ENCODE assay signal across 8 mouse cellular contexts in the genomic region with DNA sequence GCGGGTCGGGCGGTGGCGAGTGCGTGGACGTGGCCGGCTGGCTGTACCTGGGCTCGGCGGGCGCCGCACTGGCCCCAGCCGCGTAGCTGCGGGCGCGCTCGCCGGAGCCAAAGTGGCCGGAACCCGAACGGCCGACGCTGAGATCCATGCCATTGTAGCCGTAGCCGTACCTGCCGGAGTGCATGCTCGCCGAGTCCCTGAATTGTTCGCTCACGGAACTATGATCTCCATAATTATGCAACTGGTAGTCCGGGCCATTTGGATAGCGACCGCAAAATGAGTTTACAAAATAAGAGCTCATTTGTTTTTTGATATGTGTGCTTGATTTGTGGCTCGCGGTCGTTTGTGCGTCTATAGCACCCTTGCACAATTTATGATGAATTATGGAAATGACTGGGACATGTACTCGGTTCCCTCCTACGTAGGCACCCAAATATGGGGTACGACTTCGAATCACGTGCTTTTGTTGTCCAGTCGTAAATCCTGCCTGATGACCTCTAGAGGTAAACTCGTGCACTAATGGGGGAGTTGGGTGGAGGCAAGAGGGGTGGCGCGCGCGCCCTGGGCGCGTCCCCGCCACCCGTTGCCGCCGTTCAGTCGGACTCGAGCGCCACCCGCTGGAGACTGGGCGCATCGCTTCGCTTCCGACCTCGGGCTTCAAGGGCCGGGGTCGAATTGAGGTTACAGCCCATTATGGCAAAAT. TPM values are rescaled to one million over a fixed set of nuclear protein-coding genes. Genes with fewer than 3 reads are reported as not detected.
DNase-seq lines count a peak whose midpoint lies in the region; ATAC-seq and TF ChIP-seq lines count a peak whose summit lies in the region.

A gene (minus strand): TSS at position 538 of the 703 bp plus-strand sequence.

- H3K9me3 ChIP-seq in lung, embryonic 15.5 days, result no peaks in the 10 kb centered on the region
- no peaks in the 10 kb centered on the region for H3K9me3 ChIP-seq in stomach, postnatal 0 days (ENCODE audit: control insufficient read depth, low read length)

- peak; percentile 88 for ATAC-seq in lung, embryonic 15.5 days (ENCODE audit: borderline replicate concordance, extremely low read depth, low FRiP score, low TSS enrichment)
- ATAC-seq in stomach, postnatal 0 days (ENCODE audit: low FRiP score, low TSS enrichment), result peak; percentile 88
- ATAC-seq in erythroblast, adult 5-6 weeks (replicated peaks; ENCODE audit: low FRiP score, poor library complexity, severe bottlenecking), result no peak

- no peak for TF ChIP-seq EP300 in stomach, postnatal 0 days (optimal IDR thresholded peaks at IDR 0.05)

- WGBS in lung, embryonic 15.5 days, result under 1% methylated on average over 65 of the region's 65 CpGs
- under 1% methylated on average over 62 of the region's 65 CpGs for whole genome bisulfite sequencing in stomach, postnatal 0 days

- TF ChIP-seq CTCF in stomach, postnatal 0 days (IDR thresholded peaks at IDR 0.05; ENCODE audit: low read depth), result peak; percentile 92

- peaks cover 91% of the 10 kb centered on the region for H3K27me3 ChIP-seq in lung, embryonic 15.5 days
- H3K27me3 ChIP-seq in stomach, postnatal 0 days (ENCODE audit: control insufficient read depth, insufficient read depth, low read length), result peaks cover 5% of the 10 kb centered on the region; the same call in 1 of the 2 replicates

- no peaks in the 10 kb centered on the region for H3K36me3 ChIP-seq in lung, embryonic 15.5 days
- no peaks in the 10 kb centered on the region for H3K36me3 ChIP-seq in stomach, postnatal 0 days (ENCODE audit: control insufficient read depth, insufficient read depth, low read length)

- H3K4me1 ChIP-seq in lung, embryonic 15.5 days, result no peaks in the 10 kb centered on the region; the same call in 1 of the 2 replicates
- H3K4me1 ChIP-seq in stomach, postnatal 0 days (replicated peaks; ENCODE audit: control insufficient read depth, insufficient read depth), result no peaks in the 10 kb centered on the region

- H3K4me2 ChIP-seq in lung, embryonic 15.5 days, result peak within 1 kb of the TSS; percentile 66
- peak within 1 kb of the TSS; percentile 76 for H3K4me2 ChIP-seq in stomach, postnatal 0 days (replicated peaks; ENCODE audit: low read depth)

- peak within 1 kb of the TSS; percentile 74 for H3K4me3 ChIP-seq in lung, embryonic 15.5 days
- peak within 1 kb of the TSS; percentile 73 for H3K4me3 ChIP-seq in stomach, postnatal 0 days (ENCODE audit: low read depth, low read length)

- H3K27ac ChIP-seq in lung, embryonic 15.5 days, result peak within 1 kb of the TSS; percentile 91
- H3K27ac ChIP-seq in stomach, postnatal 0 days (replicated peaks), result peak within 1 kb of the TSS; percentile 86

- DNase-seq in adrenal gland, adult (ENCODE audit: inconsistent age in 2 of 2, low spot score in 1 of 2), result peak; percentile 91 to 96
- DNase-seq in embryo, embryonic 9.5 days (ENCODE audit: extremely low spot score), result peak; percentile 92
- peak; percentile 58 for DNase-seq in heart, adult 8-10 months (ENCODE audit: low spot score)
- peak; percentile 91 to 93 for DNase-seq in kidney, adult 8-10 months
- peak; percentile 81 for DNase-seq in stomach, postnatal 0 days (ENCODE audit: low spot score)
- no peak for DNase-seq in layer of hippocampus, postnatal 36 days

- H3K9ac ChIP-seq in lung, embryonic 15.5 days, result peak within 1 kb of the TSS; percentile 97
- H3K9ac ChIP-seq in stomach, postnatal 0 days (ENCODE audit: low read length), result peak within 1 kb of the TSS; percentile 92

RNA-seq across cellular contexts. Expression of the gene that starts here (rescaled TPM):
- total RNA-seq in heart, adult 8-10 months (2022), result under 1 TPM; 0.41 to 0.69 (median 0.57) TPM
- 48.2 and 48.7 TPM in 2 replicates for polyA plus RNA-seq in lung, embryonic 15.5 days (2015; fragmentation: Nextera tagmentation; extraction: Ambion mirVana)
- polyA plus RNA-seq in stomach, postnatal 0 days (2015; fragmentation: Nextera tagmentation; extraction: Ambion mirVana), result 8.4 and 8.9 TPM in 2 replicates
- total RNA-seq in erythroblast, adult 5-6 weeks (2015; ENCODE audit: low replicate concordance), result not detected in 2 replicates
- 0.17 and 0.56 TPM in 2 replicates for total RNA-seq in erythroblast, adult 5-6 weeks (2017; ENCODE audit: low replicate concordance)
- not detected for total RNA-seq in layer of hippocampus, postnatal 36 days (2021)

Comparison
In these comparisons a context has a peak if more than half of its experiments do, and no peak if none do; other contexts are left out.
1. Peak in DNase-seq in heart, adult 8-10 months; RNA of the gene not detected or under 1 TPM.
2. DNase-seq: peak in adrenal gland, adult (2 of 2), embryo, embryonic 9.5 days (single experiment), kidney, adult 8-10 months (2 of 2) and stomach, postnatal 0 days (single experiment); none in layer of hippocampus, postnatal 36 days (0 of 2).